Mouse (Mus musculus) cortical plate, adult 2 months (tissue): ENCODE results near the gene Cfap45.

Source experiments
- CTCF ChIP-seq: fragments of 200-500 bp; IDR thresholded peaks from 2 replicates; pipeline ENCODE4 v1.5.1; 2011; ENCODE audit warnings: mild to moderate bottlenecking, control low read depth, low read length; ENCODE audit not compliant: insufficient read depth; ENCODE audit errors: extremely low read depth
- POLR2A ChIP-seq: fragments of 200-500 bp; IDR thresholded peaks from 2 replicates; pipeline ENCODE4 v1.6.1; 2011; ENCODE audit warnings: mild to moderate bottlenecking, low read length, control low read depth; ENCODE audit not compliant: insufficient read depth; ENCODE audit errors: extremely low read depth

DNA sequence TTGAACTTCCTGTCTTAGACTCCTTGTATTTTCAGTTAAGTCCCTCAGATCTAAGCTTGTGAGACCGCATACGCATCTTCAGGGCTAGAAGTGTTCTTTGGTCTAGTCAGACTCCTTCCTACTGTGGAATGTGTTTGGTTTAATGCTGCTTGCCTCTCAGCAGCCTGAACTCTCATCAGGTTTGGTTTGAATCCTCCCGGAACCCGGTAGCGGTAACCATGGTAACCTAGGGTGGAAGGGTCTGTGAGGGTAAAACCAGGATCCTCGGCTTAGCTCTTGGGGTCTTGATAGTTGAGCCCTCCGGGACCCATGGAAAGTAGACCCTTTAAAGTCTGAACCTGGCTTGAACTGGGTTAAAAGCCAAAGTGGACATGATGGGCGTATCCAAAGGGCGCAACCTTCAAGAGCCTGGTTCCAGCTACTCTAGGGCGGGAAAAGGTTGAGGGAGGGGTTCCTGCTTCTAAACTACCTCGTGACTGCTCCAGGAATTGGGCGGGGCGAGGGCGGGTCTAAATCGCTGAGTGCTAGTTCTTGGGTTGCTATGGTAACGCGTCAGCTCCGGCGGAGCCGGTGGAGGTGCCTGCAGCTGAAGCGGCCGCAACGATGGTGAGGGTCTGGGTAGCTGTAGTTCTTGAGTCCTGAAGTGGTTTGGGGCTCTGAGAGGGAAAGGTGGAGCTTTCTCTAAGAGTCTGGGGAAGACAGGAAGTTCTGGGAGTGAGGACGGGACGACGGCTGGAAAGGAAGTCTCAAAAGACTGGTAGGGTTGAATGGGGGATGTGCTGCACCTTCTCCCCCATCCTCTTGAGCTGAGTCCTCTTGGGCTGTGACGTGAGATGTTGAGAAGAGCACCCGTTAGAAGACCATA lies at the start of gene Cfap45:
- TF ChIP-seq POLR2A (no peak), CTCF (no peak)
